Mouse (Mus musculus) ES-E14 (cell line): ENCODE results near the gene Spag6l. TPM values are rescaled to one million over a fixed set of nuclear protein-coding genes. Genes with fewer than 3 reads are reported as not detected.

ENCODE experiments used
- total RNA-seq: library from RNA; depleted of rRNA; stranded (reverse); fragments of 300-350 nt; gene quantifications from 2 replicates; pipeline ENCODE4 v1.2.3, GENCODE M21; 2012; rRNA removed

Spag6l gene
- total RNA-seq, 1 experiment, result 0.49 TPM

Other genes with a start within 250 kb of the Spag6l start
- 34.9 and 45.2 TPM in 2 replicates for gene Fgd4, start 228.9 kb downstream of the Spag6l start, total RNA-seq
- gene Olfr19, start 153.1 kb downstream of the Spag6l start, total RNA-seq, result 0.13 TPM in 1 of 2 replicates, not detected in the other
- gene Igll1, start 34.5 kb upstream of the Spag6l start, total RNA-seq, result 1.5 and 2.4 TPM in 2 replicates
- gene Top3b, start 41.3 kb upstream of the Spag6l start, total RNA-seq, result 140 and 194 TPM in 2 replicates
- 4.0 and 7.0 TPM in 2 replicates for gene Vpreb1, start 41.4 kb upstream of the Spag6l start, total RNA-seq
- gene Ppm1f, start 67.0 kb upstream of the Spag6l start, total RNA-seq, result 32.8 and 38.2 TPM in 2 replicates
- gene Mapk1, start 153.9 kb upstream of the Spag6l start, total RNA-seq, result 100 and 136 TPM in 2 replicates
- gene Ypel1, start 240.2 kb upstream of the Spag6l start, total RNA-seq, result 5.9 and 10.5 TPM in 2 replicates